Mouse (Mus musculus) adrenal gland, postnatal 36 days (tissue): ENCODE measurements around the gene Prrc2a. TPM values are rescaled to one million over a fixed set of nuclear protein-coding genes. Genes with fewer than 3 reads are reported as not detected.

Source experiments
- DNase-seq, 2 experiments: peaks; one replicate each; pipeline ENCODE4 v3.0.0; 2021; ENCODE audit warnings: mixed read lengths in 1 of 2
- microRNA-seq: library from miRNA; unstranded; fragments of <30 nt; microRNA quantifications from one replicate; pipeline ENCODE4 v1.2.0, GENCODE M21; 2021
- total RNA-seq, 2 experiments: library from RNA; stranded (reverse); gene quantifications; 2 replicates each; pipeline ENCODE4 v1.2.3; 2021

Prrc2a gene
- total RNA-seq, 2 experiments from 2014 or later: 212 to 261 TPM

DNA sequence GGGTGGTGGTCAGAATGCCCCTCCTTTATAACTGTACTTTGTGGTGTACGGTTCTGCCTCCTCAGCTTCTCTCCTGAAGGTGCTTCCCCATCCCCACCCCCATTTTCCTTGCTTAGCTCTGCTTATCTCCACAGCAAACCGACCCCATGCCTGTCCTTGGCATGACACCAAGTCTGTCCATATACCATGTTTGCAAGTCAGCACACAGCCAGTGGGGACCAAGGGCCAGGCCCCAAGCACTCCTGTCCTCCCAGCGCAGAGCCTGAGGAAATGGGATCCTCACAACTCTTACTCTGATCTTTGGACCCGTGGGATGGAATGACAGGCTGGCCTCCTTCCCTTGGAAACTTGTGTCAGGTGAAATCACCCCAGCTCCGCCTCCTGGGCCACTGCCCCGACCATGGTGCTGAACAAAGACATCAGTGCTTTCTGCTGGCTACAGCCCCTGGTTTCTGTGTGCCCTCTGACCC is 61.4 kb downstream of the Prrc2a start:
- DNase-seq: no peak

GRCm38 (mm10) chr17:35102299-35102698 is 62.4 kb downstream of the Prrc2a start:
- DNase-seq: no peak

DNA sequence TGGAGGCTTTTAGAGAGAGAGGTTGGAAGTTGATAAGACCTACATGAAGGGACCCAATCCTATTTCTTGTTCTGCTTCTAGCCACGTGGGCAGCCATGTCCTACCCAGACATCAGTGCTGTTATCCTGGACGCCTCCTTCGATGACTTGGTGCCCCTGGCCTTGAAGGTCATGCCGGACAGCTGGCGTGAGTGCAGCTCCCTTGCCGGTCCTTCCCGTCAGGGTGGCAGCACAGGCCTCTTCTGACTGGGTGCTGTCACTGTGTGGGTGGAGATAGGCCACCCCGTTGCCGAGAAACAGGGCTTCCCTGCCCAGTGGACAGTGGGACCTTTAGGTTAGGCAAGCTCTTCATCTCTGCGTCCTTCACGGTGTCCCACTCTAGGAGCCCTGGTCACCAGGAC is 63.5 kb downstream of the Prrc2a start:
- peak; percentile 33 to 47 for DNase-seq

- no peak for DNase-seq
Measured at GRCm38 (mm10) chr17:35100196-35100765, 64.4 kb downstream of the Prrc2a start.

Small RNA genes lying within 50 kb of the gene (microRNA-seq; reads per million reads assigned to microRNA genes)
- gene Mir6973a (not detected), gene Mir6974 (not detected)

Other genes starting within 250 kb of the Prrc2a start
- gene Neu1, start 233.6 kb downstream of the Prrc2a start, total RNA-seq: 10 to 100 TPM; 25.4 to 27.4 TPM
- gene Hspa1b, start 205.7 kb downstream of the Prrc2a start, total RNA-seq: 100 to 1,000 TPM in 1 of 2 experiments, 10 to 100 TPM in 1; 80.1 to 206 TPM
- gene Gm20481, start 195.0 kb downstream of the Prrc2a start, total RNA-seq: not detected
- 10 to 100 TPM; 36.0 to 86.1 TPM for gene Hspa1a, start 192.7 kb downstream of the Prrc2a start, total RNA-seq
- gene Hspa1l, start 192.2 kb downstream of the Prrc2a start, total RNA-seq: under 1 TPM; 0.20 to 0.36 TPM
- gene Lsm2, start 183.0 kb downstream of the Prrc2a start, total RNA-seq: 10 to 100 TPM; 35.2 to 35.5 TPM
- 10 to 100 TPM; 61.5 to 62.9 TPM for gene Vars, start 163.9 kb downstream of the Prrc2a start, total RNA-seq
- gene Vwa7, start 148.3 kb downstream of the Prrc2a start, total RNA-seq: under 1 TPM; 0.53 to 0.59 TPM
- gene Sapcd1, start 136.9 kb downstream of the Prrc2a start, total RNA-seq: 1 to 10 TPM in 1 of 2 experiments, under 1 TPM in 1; 0.82 to 1.3 TPM
- 1 to 10 TPM in 1 of 2 experiments, under 1 TPM in 1; 0.95 to 1.6 TPM for gene Msh5, start 118.2 kb downstream of the Prrc2a start, total RNA-seq
- 100 to 1,000 TPM in 1 of 2 experiments, 10 to 100 TPM in 1; 83.6 to 109 TPM for gene Clic1, start 114.9 kb downstream of the Prrc2a start, total RNA-seq
- gene Ddah2, start 105.9 kb downstream of the Prrc2a start, total RNA-seq: 10 to 100 TPM; 16.1 to 18.2 TPM
- under 1 TPM in 1 of 2 experiments, not detected in 1; 0.56 TPM for gene Ly6g6c, start 99.5 kb downstream of the Prrc2a start, total RNA-seq
- not detected for gene Mpig6b, start 98.7 kb downstream of the Prrc2a start, total RNA-seq
- under 1 TPM in 1 of 2 experiments, not detected in 1; 0.50 TPM for gene Ly6g6e, start 88.0 kb downstream of the Prrc2a start, total RNA-seq
- under 1 TPM in 1 of 2 experiments, not detected in 1; 0.43 TPM for gene Ly6g6d, start 86.8 kb downstream of the Prrc2a start, total RNA-seq
- gene Ly6g6f, start 79.3 kb downstream of the Prrc2a start, total RNA-seq: not detected
- gene Abhd16a, start 75.6 kb downstream of the Prrc2a start, total RNA-seq: 10 to 100 TPM; 73.9 to 89.4 TPM
- not detected for gene Ly6g5c, start 56.6 kb downstream of the Prrc2a start, total RNA-seq
- under 1 TPM; 0.26 to 0.43 TPM for gene Ly6g5b, start 49.5 kb downstream of the Prrc2a start, total RNA-seq
- gene Gpank1, start 43.4 kb downstream of the Prrc2a start, total RNA-seq: 10 to 100 TPM; 11.1 to 12.1 TPM
- 100 to 1,000 TPM; 207 to 209 TPM for gene Csnk2b, start 42.8 kb downstream of the Prrc2a start, total RNA-seq
- 10 to 100 TPM; 25.0 to 29.5 TPM for gene D17H6S53E, start 38.5 kb downstream of the Prrc2a start, total RNA-seq
- not detected for gene Apom, start 32.8 kb downstream of the Prrc2a start, total RNA-seq
- gene Bag6, start 29.7 kb downstream of the Prrc2a start, total RNA-seq: 100 to 1,000 TPM; 372 to 389 TPM
- 1 to 10 TPM; 3.8 to 4.4 TPM for gene Aif1, start 11.2 kb upstream of the Prrc2a start, total RNA-seq
- gene Lst1, start 23.5 kb upstream of the Prrc2a start, total RNA-seq: 1 to 10 TPM; 4.4 to 4.8 TPM
- 1 to 10 TPM in 1 of 2 experiments, under 1 TPM in 1; 0.89 to 6.6 TPM for gene Ltb, start 29.5 kb upstream of the Prrc2a start, total RNA-seq
- gene Tnf, start 37.1 kb upstream of the Prrc2a start, total RNA-seq: under 1 TPM; 0.23 to 0.36 TPM
- gene Lta, start 40.5 kb upstream of the Prrc2a start, total RNA-seq: under 1 TPM; 0.36 to 0.40 TPM
- gene Gm16181, start 55.9 kb upstream of the Prrc2a start, total RNA-seq: not detected
- 1 to 10 TPM; 4.8 to 6.7 TPM for gene Atp6v1g2, start 68.8 kb upstream of the Prrc2a start, total RNA-seq
- 10 to 100 TPM; 15.5 to 20.1 TPM for gene Nfkbil1, start 70.9 kb upstream of the Prrc2a start, total RNA-seq
- 100 to 1,000 TPM; 199 to 225 TPM for gene Ddx39b, start 76.8 kb upstream of the Prrc2a start, total RNA-seq
- 100 to 1,000 TPM; 170 to 266 TPM for gene H2-D1, start 97.8 kb upstream of the Prrc2a start, total RNA-seq
- gene H2-Q1, start 155.5 kb upstream of the Prrc2a start, total RNA-seq: 1 to 10 TPM; 3.3 to 4.5 TPM
- 1 to 10 TPM; 1.4 to 1.9 TPM for gene H2-Q2, start 177.3 kb upstream of the Prrc2a start, total RNA-seq
- gene H2-Q4, start 214.7 kb upstream of the Prrc2a start, total RNA-seq: 10 to 100 TPM; 24.9 to 29.1 TPM